ENCODE assay signal across 23 mouse cellular contexts in genomic region chr12:104278216-104279055, GRCm38 (mm10). TPM values are rescaled to one million over a fixed set of nuclear protein-coding genes. Genes with fewer than 3 reads are reported as not detected.
DNase-seq lines count a peak whose midpoint lies in the region; ATAC-seq and TF ChIP-seq lines count a peak whose summit lies in the region.
"Had no signal": no experiment of that assay in that cellular context is flagged by ENCODE, and none has a peak within 500 bp of the region (broad histone marks: within the 10 kb centered on the region; RNA-seq: fewer than 3 reads in every experiment).

No protein-coding gene starts in this region.

- TF ChIP-seq POLR2A in limb, embryonic 14.5 days (IDR thresholded peaks at IDR 0.05; ENCODE audit: borderline replicate concordance, extremely low read depth, insufficient read depth, insufficient read length): no peak
- TF ChIP-seq POLR2A in kidney, adult 2 months (IDR thresholded peaks at IDR 0.05; ENCODE audit: low read depth, low read length): no peak

- no peaks in the 10 kb centered on the region for H3K27me3 ChIP-seq in midbrain, embryonic 12.5 days
- H3K27me3 ChIP-seq in midbrain, embryonic 10.5 days (ENCODE audit: low read depth, poor library complexity, severe bottlenecking): no peaks in the 10 kb centered on the region
- no peaks in the 10 kb centered on the region for H3K27me3 ChIP-seq in forebrain, embryonic 11.5 days (ENCODE audit: control insufficient read depth, insufficient read depth, low read length)
- H3K27me3 ChIP-seq in limb, embryonic 14.5 days (ENCODE audit: control insufficient read depth, insufficient read depth, low read length): no peaks in the 10 kb centered on the region
- no peaks in the 10 kb centered on the region for H3K27me3 ChIP-seq in kidney, adult 2 months (replicated peaks; ENCODE audit: control insufficient read depth, insufficient read depth, low read length)
- H3K27me3 ChIP-seq: embryonic facial prominence, embryonic 13.5 days; hindbrain, embryonic 12.5 days; intestine, embryonic 15.5 days had no signal

- ATAC-seq in midbrain, embryonic 12.5 days (ENCODE audit: low FRiP score, low read depth): peak; percentile 61
- peak; percentile 74 for ATAC-seq in forebrain, embryonic 11.5 days (replicated peaks; ENCODE audit: low FRiP score)
- peak; percentile 12; the same call in 1 of the 2 replicates for ATAC-seq in limb, embryonic 14.5 days (ENCODE audit: low FRiP score, low read depth)
- ATAC-seq: CD4-positive, CD25-positive, alpha-beta regulatory T cell, adult 4 months; intestine, embryonic 15.5 days had no signal

- 89% methylated on average over 18 of the region's 18 CpGs for WGBS in midbrain, embryonic 12.5 days
- 92% methylated on average over 18 of the region's 18 CpGs for WGBS in midbrain, embryonic 10.5 days
- WGBS in forebrain, embryonic 11.5 days: 83% methylated on average over 18 of the region's 18 CpGs
- 65% methylated on average over 18 of the region's 18 CpGs for WGBS in limb, embryonic 14.5 days
- WGBS in kidney, adult 2 months: 84% methylated on average over 18 of the region's 18 CpGs

- peak; percentile 11 to 27 for DNase-seq in cerebellum, postnatal 10 days
- DNase-seq in cerebellum, adult 8-10 months: no peak
- DNase-seq in midbrain, embryonic 10.5 days (ENCODE audit: low spot score): no peak
- no peak for DNase-seq in forebrain, embryonic 11.5 days (ENCODE audit: low spot score)
- no peak for DNase-seq in limb, embryonic 14.5 days (ENCODE audit: low spot score)
- no peak for DNase-seq in gastrocnemius, postnatal 25 days
- DNase-seq in kidney, adult 2 months: no peak
- DNase-seq: cerebellum, postnatal 25 days; heart, postnatal 10 days; left cerebral cortex, postnatal 4 days; thymus, postnatal 14 days had no signal

- H3K4me1 ChIP-seq in midbrain, embryonic 12.5 days: no peaks in the 10 kb centered on the region
- H3K4me1 ChIP-seq in midbrain, embryonic 10.5 days: no peaks in the 10 kb centered on the region
- no peaks in the 10 kb centered on the region for H3K4me1 ChIP-seq in forebrain, embryonic 11.5 days (replicated peaks; ENCODE audit: control insufficient read depth, insufficient read depth, low read length)
- peaks cover 8% of the 10 kb centered on the region; the same call in 1 of the 2 replicates for H3K4me1 ChIP-seq in limb, embryonic 14.5 days (ENCODE audit: control insufficient read depth, insufficient read depth, low read length)
- H3K4me1 ChIP-seq in kidney, adult 2 months (ENCODE audit: control insufficient read depth, insufficient read depth, low read length): no peaks in the 10 kb centered on the region
- H3K4me1 ChIP-seq: hindbrain, embryonic 12.5 days; intestine, embryonic 15.5 days had no signal

- H3K4me2 ChIP-seq in midbrain, embryonic 12.5 days (replicated peaks): no peak overlapping the region
- H3K4me2 ChIP-seq in forebrain, embryonic 11.5 days (ENCODE audit: low read depth, low read length, severe bottlenecking): no peak overlapping the region
- H3K4me2 ChIP-seq in limb, embryonic 14.5 days (replicated peaks; ENCODE audit: low read depth, low read length, severe bottlenecking): no peak overlapping the region
- H3K4me2 ChIP-seq: embryonic facial prominence, embryonic 13.5 days; hindbrain, embryonic 12.5 days; intestine, embryonic 15.5 days had no signal

- H3K9ac ChIP-seq in midbrain, embryonic 12.5 days (replicated peaks): no peak overlapping the region
- no peak overlapping the region for H3K9ac ChIP-seq in forebrain, embryonic 11.5 days (ENCODE audit: low read length)
- H3K9ac ChIP-seq in limb, embryonic 14.5 days (ENCODE audit: low read depth, low read length, severe bottlenecking): no peak overlapping the region
- H3K9ac ChIP-seq: embryonic facial prominence, embryonic 13.5 days; hindbrain, embryonic 12.5 days; intestine, embryonic 15.5 days had no signal

- no peak overlapping the region for H3K27ac ChIP-seq in midbrain, embryonic 12.5 days (replicated peaks)
- H3K27ac ChIP-seq in midbrain, embryonic 10.5 days (replicated peaks): no peak overlapping the region
- H3K27ac ChIP-seq in forebrain, embryonic 11.5 days (ENCODE audit: low read depth, low read length): no peak overlapping the region; the same call in 1 of the 2 replicates
- no peak overlapping the region for H3K27ac ChIP-seq in limb, embryonic 14.5 days (replicated peaks; ENCODE audit: low read depth, low read length)
- no peak overlapping the region for H3K27ac ChIP-seq in kidney, adult 2 months (ENCODE audit: insufficient read depth, low read depth, low read length)
- H3K27ac ChIP-seq: embryonic facial prominence, embryonic 13.5 days; hindbrain, embryonic 12.5 days; intestine, embryonic 15.5 days; kidney, postnatal 0 days had no signal

- no peak overlapping the region for H3K4me3 ChIP-seq in midbrain, embryonic 12.5 days
- H3K4me3 ChIP-seq in midbrain, embryonic 10.5 days: no peak overlapping the region
- H3K4me3 ChIP-seq in forebrain, embryonic 11.5 days (ENCODE audit: low read depth, low read length): no peak overlapping the region
- H3K4me3 ChIP-seq in limb, embryonic 14.5 days (replicated peaks; ENCODE audit: low read length): no peak overlapping the region
- no peak overlapping the region for H3K4me3 ChIP-seq in kidney, adult 2 months (ENCODE audit: insufficient read depth, low read depth, low read length)
- H3K4me3 ChIP-seq: embryonic facial prominence, embryonic 13.5 days; hindbrain, embryonic 12.5 days; intestine, embryonic 15.5 days had no signal

- H3K9me3 ChIP-seq in midbrain, embryonic 12.5 days: 0 out of 2 replicates have a peak, but pooled peaks cover 2% of the 10 kb centered on the region
- no peaks in the 10 kb centered on the region for H3K9me3 ChIP-seq in midbrain, embryonic 10.5 days (replicated peaks)
- no peaks in the 10 kb centered on the region; the same call in 1 of the 2 replicates for H3K9me3 ChIP-seq in forebrain, embryonic 11.5 days (ENCODE audit: control insufficient read depth, low read length)
- H3K9me3 ChIP-seq in limb, embryonic 14.5 days (ENCODE audit: control insufficient read depth, low read length): no peaks in the 10 kb centered on the region
- H3K9me3 ChIP-seq: embryonic facial prominence, embryonic 13.5 days; hindbrain, embryonic 12.5 days; intestine, embryonic 15.5 days had no signal

- TF ChIP-seq CTCF in kidney, adult 2 months (conservative IDR thresholded peaks at IDR 0.05; ENCODE audit: insufficient read depth, insufficient read length, low read depth, low read length): no peak

- no peaks in the 10 kb centered on the region for H3K36me3 ChIP-seq in midbrain, embryonic 12.5 days
- no peaks in the 10 kb centered on the region for H3K36me3 ChIP-seq in midbrain, embryonic 10.5 days
- no peaks in the 10 kb centered on the region for H3K36me3 ChIP-seq in forebrain, embryonic 11.5 days (ENCODE audit: control insufficient read depth, insufficient read depth, low read length)
- H3K36me3 ChIP-seq in limb, embryonic 14.5 days (ENCODE audit: control insufficient read depth, insufficient read depth, low read length): no peaks in the 10 kb centered on the region
- no peaks in the 10 kb centered on the region for H3K36me3 ChIP-seq in kidney, adult 2 months (ENCODE audit: control insufficient read depth, insufficient read depth, low read length)
- H3K36me3 ChIP-seq: embryonic facial prominence, embryonic 13.5 days; hindbrain, embryonic 12.5 days; intestine, embryonic 15.5 days had no signal

RNA-seq across cellular contexts. Expression of gene Serpina3i, which starts 15.5 kb away (rescaled TPM):
- polyA plus RNA-seq in midbrain, embryonic 12.5 days (2016; fragmentation: Nextera tagmentation; extraction: Ambion mirVana): 0.18 TPM in 1 of 2 replicates, not detected in the other
- not detected in 2 replicates for polyA plus RNA-seq in midbrain, embryonic 10.5 days (2016; fragmentation: Nextera tagmentation; extraction: Ambion mirVana)
- polyA plus RNA-seq in forebrain, embryonic 11.5 days (2014; fragmentation: Nextera tagmentation; extraction: Ambion mirVana): 0.09 TPM in 1 of 2 replicates, not detected in the other
- polyA plus RNA-seq in limb, embryonic 14.5 days (2012; rRNA removed): 0.27 and 0.55 TPM in 2 replicates
- 0.69 and 1.4 TPM in 2 replicates for polyA plus RNA-seq in limb, embryonic 14.5 days (2014; fragmentation: Nextera tagmentation; extraction: Ambion mirVana)
- not detected for total RNA-seq in gastrocnemius, postnatal 25 days (2021)
- polyA plus RNA-seq in kidney, adult 2 months (2012; rRNA removed): 0.07 and 0.08 TPM in 2 replicates
- total RNA-seq: adrenal gland, adult 18-20 months; left cerebral cortex, postnatal 4 days; MEL had no signal
- polyA plus RNA-seq: CD4-positive, CD25-positive, alpha-beta regulatory T cell, adult 4 months; intestine, embryonic 15.5 days had no signal

RNA-seq across cellular contexts. Expression of gene Serpina3j, which starts 35.9 kb away (rescaled TPM):
- not detected in 2 replicates for polyA plus RNA-seq in midbrain, embryonic 12.5 days (2016; fragmentation: Nextera tagmentation; extraction: Ambion mirVana)
- not detected in 2 replicates for polyA plus RNA-seq in midbrain, embryonic 10.5 days (2016; fragmentation: Nextera tagmentation; extraction: Ambion mirVana)
- polyA plus RNA-seq in forebrain, embryonic 11.5 days (2014; fragmentation: Nextera tagmentation; extraction: Ambion mirVana): not detected in 2 replicates
- polyA plus RNA-seq in limb, embryonic 14.5 days (2012; rRNA removed): 0.22 and 0.36 TPM in 2 replicates
- polyA plus RNA-seq in limb, embryonic 14.5 days (2014; fragmentation: Nextera tagmentation; extraction: Ambion mirVana): 0.32 and 0.72 TPM in 2 replicates
- not detected for total RNA-seq in gastrocnemius, postnatal 25 days (2021)
- polyA plus RNA-seq in kidney, adult 2 months (2012; rRNA removed): not detected in 2 replicates
- total RNA-seq: gastrocnemius, adult 8-10 months; heart, postnatal 10 days; layer of hippocampus, adult 18-20 months; left cerebral cortex, postnatal 4 days; MEL had no signal
- polyA plus RNA-seq: CD4-positive, CD25-positive, alpha-beta regulatory T cell, adult 4 months; embryonic facial prominence, embryonic 13.5 days; hindbrain, embryonic 12.5 days; intestine, embryonic 15.5 days; kidney, postnatal 0 days; liver, embryonic 16.5 days; neural tube, embryonic 11.5 days had no signal

RNA-seq across cellular contexts. Expression of gene Serpina3g, which starts 42.4 kb away (rescaled TPM):
- 0.19 and 0.37 TPM in 2 replicates for polyA plus RNA-seq in midbrain, embryonic 12.5 days (2016; fragmentation: Nextera tagmentation; extraction: Ambion mirVana)
- 0.25 TPM in 1 of 2 replicates, not detected in the other for polyA plus RNA-seq in midbrain, embryonic 10.5 days (2016; fragmentation: Nextera tagmentation; extraction: Ambion mirVana)
- 0.28 TPM in 1 of 2 replicates, not detected in the other for polyA plus RNA-seq in forebrain, embryonic 11.5 days (2014; fragmentation: Nextera tagmentation; extraction: Ambion mirVana)
- polyA plus RNA-seq in limb, embryonic 14.5 days (2012; rRNA removed): 0.82 and 1.1 TPM in 2 replicates
- 0.87 and 1.1 TPM in 2 replicates for polyA plus RNA-seq in limb, embryonic 14.5 days (2014; fragmentation: Nextera tagmentation; extraction: Ambion mirVana)
- total RNA-seq in gastrocnemius, postnatal 25 days (2021): not detected
- 3.7 and 8.2 TPM in 2 replicates for polyA plus RNA-seq in kidney, adult 2 months (2012; rRNA removed)
- total RNA-seq: gastrocnemius, adult 8-10 months had no signal

RNA-seq across cellular contexts. Expression of gene Serpina3k, which starts 59.9 kb away (rescaled TPM):
- not detected in 2 replicates for polyA plus RNA-seq in midbrain, embryonic 12.5 days (2016; fragmentation: Nextera tagmentation; extraction: Ambion mirVana)
- polyA plus RNA-seq in midbrain, embryonic 10.5 days (2016; fragmentation: Nextera tagmentation; extraction: Ambion mirVana): not detected in 2 replicates
- not detected in 2 replicates for polyA plus RNA-seq in forebrain, embryonic 11.5 days (2014; fragmentation: Nextera tagmentation; extraction: Ambion mirVana)
- not detected in 2 replicates for polyA plus RNA-seq in limb, embryonic 14.5 days (2012; rRNA removed)
- not detected in 2 replicates for polyA plus RNA-seq in limb, embryonic 14.5 days (2014; fragmentation: Nextera tagmentation; extraction: Ambion mirVana)
- under 1 TPM; 0.13 to 0.62 TPM for total RNA-seq in gastrocnemius, postnatal 25 days (2021)
- 0.26 TPM in 1 of 2 replicates, not detected in the other for polyA plus RNA-seq in kidney, adult 2 months (2012; rRNA removed)
- total RNA-seq: heart, postnatal 10 days; layer of hippocampus, adult 18-20 months; left cerebral cortex, postnatal 4 days; MEL had no signal
- polyA plus RNA-seq: CD4-positive, CD25-positive, alpha-beta regulatory T cell, adult 4 months; embryonic facial prominence, embryonic 13.5 days; hindbrain, embryonic 12.5 days; intestine, embryonic 15.5 days; kidney, postnatal 0 days; liver, embryonic 16.5 days; neural tube, embryonic 11.5 days had no signal

RNA-seq across cellular contexts. Expression of gene Serpina3m, which starts 59.9 kb away (rescaled TPM):
- not detected in 2 replicates for polyA plus RNA-seq in midbrain, embryonic 12.5 days (2016; fragmentation: Nextera tagmentation; extraction: Ambion mirVana)
- polyA plus RNA-seq in midbrain, embryonic 10.5 days (2016; fragmentation: Nextera tagmentation; extraction: Ambion mirVana): not detected in 2 replicates
- polyA plus RNA-seq in forebrain, embryonic 11.5 days (2014; fragmentation: Nextera tagmentation; extraction: Ambion mirVana): not detected in 2 replicates
- not detected in 2 replicates for polyA plus RNA-seq in limb, embryonic 14.5 days (2012; rRNA removed)
- not detected in 2 replicates for polyA plus RNA-seq in limb, embryonic 14.5 days (2014; fragmentation: Nextera tagmentation; extraction: Ambion mirVana)
- under 1 TPM in 1 of 2 experiments, not detected in 1; 0.59 TPM for total RNA-seq in gastrocnemius, postnatal 25 days (2021)
- polyA plus RNA-seq in kidney, adult 2 months (2012; rRNA removed): 0.07 TPM in 1 of 2 replicates, not detected in the other
- total RNA-seq: heart, postnatal 10 days; left cerebral cortex, postnatal 4 days; MEL had no signal
- polyA plus RNA-seq: CD4-positive, CD25-positive, alpha-beta regulatory T cell, adult 4 months; embryonic facial prominence, embryonic 13.5 days; hindbrain, embryonic 12.5 days; intestine, embryonic 15.5 days; kidney, postnatal 0 days; neural tube, embryonic 11.5 days had no signal

Comparison
In these comparisons a context has a peak if more than half of its experiments do, and no peak if none do; other contexts are left out.
1. DNase-seq: peak in cerebellum, postnatal 10 days (2 of 2); none in cerebellum, adult 8-10 months (single experiment), midbrain, embryonic 10.5 days (single experiment), forebrain, embryonic 11.5 days (single experiment), limb, embryonic 14.5 days (single experiment), gastrocnemius, postnatal 25 days (single experiment) and kidney, adult 2 months (single experiment).
2. ATAC-seq: peak in every context shown above with its lines; median percentile 74 in forebrain, embryonic 11.5 days; 61 in midbrain, embryonic 12.5 days; 12 in limb, embryonic 14.5 days.